In the genomic region with DNA sequence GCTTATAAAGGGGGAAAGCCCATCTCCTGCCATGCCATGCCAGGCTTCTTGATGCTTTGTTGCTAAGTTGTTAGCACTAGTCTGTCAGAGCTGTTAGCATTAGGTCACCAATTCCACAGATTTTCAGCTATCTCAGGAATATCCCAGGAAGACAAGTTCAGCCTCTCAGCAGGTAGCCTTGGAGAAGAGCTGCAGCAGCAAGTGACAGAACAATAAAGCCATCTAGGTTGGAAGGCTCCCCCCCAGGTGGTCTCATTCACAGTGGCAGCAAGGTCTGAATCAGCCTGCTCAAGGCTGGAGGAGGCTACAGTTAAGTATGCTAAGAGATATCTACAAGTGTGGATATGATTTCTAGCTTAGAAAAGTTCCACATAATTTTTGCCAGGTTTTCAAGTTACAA, we compare ENCODE assay signal across 24 mouse cellular contexts. TPM values are rescaled to one million over a fixed set of nuclear protein-coding genes. Genes with fewer than 3 reads are reported as not detected.
"Had no signal": no experiment of that assay in that cellular context is flagged by ENCODE, and none has a peak within 500 bp of the region (broad histone marks: within the 10 kb centered on the region; RNA-seq: fewer than 3 reads in every experiment).

No protein-coding gene starts in this region.

- DNase-seq: liver, postnatal 0 days; lung, adult 2 months; lung, postnatal 14 days; lung, postnatal 36 days; retina, postnatal 1 day; right cerebral cortex, adult 18-20 months; right cerebral cortex, postnatal 25 days; right cerebral cortex, postnatal 4 days; spleen, adult 18-20 months; thymus, adult 18-20 months; thymus, postnatal 14 days; thymus, postnatal 36 days had no signal

- H3K27me3 ChIP-seq: lung, embryonic 15.5 days; megakaryocyte, embryonic 14.5 days; midbrain, embryonic 13.5 days; neural tube, embryonic 13.5 days; neural tube, embryonic 15.5 days had no signal

- H3K9me3 ChIP-seq: lung, embryonic 15.5 days; megakaryocyte, embryonic 14.5 days; midbrain, embryonic 13.5 days; neural tube, embryonic 13.5 days; neural tube, embryonic 15.5 days had no signal

- H3K36me3 ChIP-seq: lung, embryonic 15.5 days; midbrain, embryonic 13.5 days; neural tube, embryonic 13.5 days; neural tube, embryonic 15.5 days had no signal

- H3K4me3 ChIP-seq: lung, embryonic 15.5 days; megakaryocyte, embryonic 14.5 days; midbrain, embryonic 13.5 days; myocyte; neural tube, embryonic 13.5 days; neural tube, embryonic 15.5 days had no signal

- H3K4me2 ChIP-seq: lung, embryonic 15.5 days; midbrain, embryonic 11.5 days; midbrain, embryonic 13.5 days; neural tube, embryonic 13.5 days; neural tube, embryonic 15.5 days had no signal

- ATAC-seq: liver, postnatal 0 days; lung, postnatal 0 days; midbrain, embryonic 13.5 days; midbrain, embryonic 16.5 days had no signal

- H3K27ac ChIP-seq: lung, embryonic 15.5 days; macrophage; midbrain, embryonic 13.5 days; neural tube, embryonic 13.5 days; neural tube, embryonic 15.5 days had no signal

- H3K9ac ChIP-seq: liver, postnatal 0 days; lung, embryonic 15.5 days; midbrain, embryonic 13.5 days; neural tube, embryonic 13.5 days; neural tube, embryonic 15.5 days had no signal

- H3K4me1 ChIP-seq: lung, embryonic 15.5 days; megakaryocyte, embryonic 14.5 days; midbrain, embryonic 13.5 days; neural tube, embryonic 13.5 days; neural tube, embryonic 15.5 days had no signal

RNA-seq across cellular contexts. Expression of a gene that starts 15.8 kb away (rescaled TPM):
- polyA plus RNA-seq: liver, postnatal 0 days; macrophage; midbrain, embryonic 11.5 days; myocyte; neural tube, embryonic 11.5 days had no signal

RNA-seq across cellular contexts. Expression of a gene that starts 49.4 kb away (rescaled TPM):
- polyA plus RNA-seq: myocyte; small intestine, adult 2 months had no signal
